Mouse (Mus musculus): ENCODE measurements around the gene Capn8.

- TF ChIP-seq GATA1 (IDR thresholded peaks at IDR 0.05; ENCODE audit: low read length): no peak
- no peak for TF ChIP-seq TAL1 (IDR thresholded peaks at IDR 0.05; ENCODE audit: low read length)
These were observed 11.0 kb upstream of the Capn8 start for GRCm38 (mm10) chr1:182553649-182554375.
